Mouse (Mus musculus): Measurements from ENCODE around the gene Zfp992.
"Not testable (repeated sequence)": the region's sequence is repeated elsewhere in the genome, so short reads cannot be mapped to it uniquely, and the experiment has no call there.

DNA sequence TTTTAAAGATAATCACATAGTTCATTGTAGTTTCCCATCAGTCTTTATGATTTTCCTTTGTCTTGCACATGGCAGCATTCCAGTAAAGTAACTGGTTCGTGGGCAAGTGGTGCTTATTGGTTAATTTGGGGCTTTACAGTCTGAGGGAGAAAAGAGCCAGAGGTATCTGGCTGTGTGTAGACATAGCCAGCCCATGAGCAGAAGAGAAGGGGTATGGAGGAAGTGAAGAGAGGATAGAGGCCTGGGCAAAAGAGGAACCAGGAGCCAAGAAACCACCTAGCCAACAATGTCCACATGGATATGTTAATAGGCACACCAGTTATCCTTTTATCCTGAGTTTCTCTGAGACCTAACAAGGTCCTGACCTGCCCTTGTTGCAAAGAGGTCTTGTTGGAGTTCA lies 5.3 kb downstream of the Zfp992 start:
- TF ChIP-seq CTCF (IDR thresholded peaks at IDR 0.05; ENCODE audit: borderline replicate concordance, insufficient read depth, low read depth, low read length); POLR2A (IDR thresholded peaks at IDR 0.05; ENCODE audit: borderline replicate concordance, insufficient read depth, low read length): not testable (repeated sequence)

Data from cerebellum, adult 2 months (tissue).